Mouse (Mus musculus) heart, embryonic 13.5 days (tissue): ENCODE results near the gene Htr5b. TPM values are rescaled to one million over a fixed set of nuclear protein-coding genes. Genes with fewer than 3 reads are reported as not detected.

Experiments
- polyA plus RNA-seq: library from polyadenylated mRNA; unstranded; fragments of >200 nt; fragmentation: Nextera tagmentation; extraction: Ambion mirVana; gene quantifications from 2 replicates; pipeline ENCODE4 v1.2.1, GENCODE M21; 2015

Gene Htr5b
- polyA plus RNA-seq, 1 experiment from 2014 or later: 0.48 TPM

Other genes with a start within 250 kb of the Htr5b start
- gene Insig2, start 195.9 kb downstream of the Htr5b start, polyA plus RNA-seq: 37.6 and 39.9 TPM in 2 replicates
- gene Ccdc93, start 97.4 kb downstream of the Htr5b start, polyA plus RNA-seq: 6.3 and 8.0 TPM in 2 replicates
- gene Ddx18, start 39.5 kb upstream of the Htr5b start, polyA plus RNA-seq: 33.9 and 34.8 TPM in 2 replicates